Mouse (Mus musculus) heart, embryonic 11.5 days (tissue): ENCODE data around the gene Adcy5. TPM values are rescaled to one million over a fixed set of nuclear protein-coding genes. Genes with fewer than 3 reads are reported as not detected.

Experiments
- ATAC-seq: fragments of 200-750 bp; cut with Nextera tagmentation; replicated peaks from 2 replicates; pipeline ENCODE4 v1.8.0; 2017; ENCODE audit warnings: moderate library complexity; ENCODE audit not compliant: insufficient number of reproducible peaks, low FRiP score, low TSS enrichment
- H3K27ac ChIP-seq: fragments of 300-500 bp; sonication (generic); 2 replicates; pipeline ENCODE4 v1.5.1; 2014; ENCODE audit warnings: mild to moderate bottlenecking, low read depth, low read length
- H3K27me3 ChIP-seq: fragments of 300-500 bp; sonication (generic); 2 replicates; pipeline ENCODE4 v1.6.1; 2014; ENCODE audit warnings: mild to moderate bottlenecking, low read length, mixed read lengths; ENCODE audit not compliant: control insufficient read depth, insufficient read depth
- H3K36me3 ChIP-seq: fragments of 300-500 bp; sonication (generic); 2 replicates; pipeline ENCODE4 v1.6.1; 2014; ENCODE audit warnings: mild to moderate bottlenecking, low read length, moderate library complexity, mixed read lengths; ENCODE audit not compliant: control insufficient read depth, insufficient read depth
- H3K4me1 ChIP-seq: fragments of 300-500 bp; sonication (generic); 2 replicates; pipeline ENCODE4 v1.6.1; 2014; ENCODE audit warnings: low read length; ENCODE audit not compliant: control insufficient read depth, insufficient read depth
- H3K4me2 ChIP-seq: fragments of 300-500 bp; sonication (generic); 2 replicates; pipeline ENCODE4 v1.6.1; 2014; ENCODE audit warnings: mild to moderate bottlenecking, moderate library complexity
- H3K4me3 ChIP-seq: fragments of 300-500 bp; sonication (generic); 2 replicates; pipeline ENCODE4 v1.5.1; 2014; ENCODE audit warnings: low read depth, low read length
- H3K9ac ChIP-seq: fragments of 300-500 bp; sonication (generic); 2 replicates; pipeline ENCODE4 v1.6.1; 2014; ENCODE audit warnings: mild to moderate bottlenecking, low read depth, low read length, moderate library complexity
- H3K9me3 ChIP-seq: fragments of 300-500 bp; sonication (generic); replicated peaks from 2 replicates; pipeline ENCODE4 v1.6.1; 2016; ENCODE audit warnings: low read length; ENCODE audit not compliant: control insufficient read depth
- WGBS: fragments of 180-500 bp; shearing (Covaris S2); extraction: QIAGEN DNeasy Blood & Tissue Kit; methylation state at CpG from one replicate; pipeline ENCODE4 v1.1.7; 2014; ENCODE audit not compliant: insufficient replicate concordance; 5-methylcytosine and 5-hydroxymethylcytosine counted together
- polyA plus RNA-seq: library from polyadenylated mRNA; unstranded; fragments of >200 nt; fragmentation: Nextera tagmentation; extraction: Ambion mirVana; gene quantifications from 2 replicates; pipeline ENCODE4 v1.2.1, GENCODE M21; 2014

The Adcy5 gene
- polyA plus RNA-seq, 1 experiment from 2014 or later: 5.6 TPM

DNA sequence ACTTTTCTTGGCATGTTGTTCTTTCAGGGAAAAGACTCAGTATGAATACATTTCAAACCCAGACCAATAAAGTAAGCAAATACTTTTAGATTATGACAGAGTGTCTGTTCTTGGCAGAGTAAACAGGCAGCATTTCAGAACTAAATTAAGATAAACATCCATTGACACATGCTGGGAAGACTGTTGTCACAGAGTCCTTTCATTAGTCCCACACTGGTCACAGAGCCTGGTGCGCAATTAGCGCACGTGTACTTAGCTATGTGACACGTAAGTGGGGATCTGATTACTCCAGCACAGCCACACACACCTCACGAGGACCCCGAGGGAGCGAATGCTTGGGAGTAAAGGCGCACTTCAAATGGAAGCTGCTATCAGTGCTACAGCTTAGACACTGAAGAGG, 156.9 kb downstream of the Adcy5 start:
- no peak overlapping the region for H3K27ac ChIP-seq
- no peaks in the 10 kb centered on the region for H3K36me3 ChIP-seq
- 41% methylated on average over 8 of the region's 8 CpGs for WGBS
- no peaks in the 10 kb centered on the region for H3K9me3 ChIP-seq
- H3K4me2 ChIP-seq: no peak overlapping the region
- no peak for ATAC-seq
- H3K4me3 ChIP-seq: no peak overlapping the region
- peaks cover 10% of the 10 kb centered on the region for H3K4me1 ChIP-seq
- no peak overlapping the region for H3K9ac ChIP-seq
- no peaks in the 10 kb centered on the region for H3K27me3 ChIP-seq

DNA sequence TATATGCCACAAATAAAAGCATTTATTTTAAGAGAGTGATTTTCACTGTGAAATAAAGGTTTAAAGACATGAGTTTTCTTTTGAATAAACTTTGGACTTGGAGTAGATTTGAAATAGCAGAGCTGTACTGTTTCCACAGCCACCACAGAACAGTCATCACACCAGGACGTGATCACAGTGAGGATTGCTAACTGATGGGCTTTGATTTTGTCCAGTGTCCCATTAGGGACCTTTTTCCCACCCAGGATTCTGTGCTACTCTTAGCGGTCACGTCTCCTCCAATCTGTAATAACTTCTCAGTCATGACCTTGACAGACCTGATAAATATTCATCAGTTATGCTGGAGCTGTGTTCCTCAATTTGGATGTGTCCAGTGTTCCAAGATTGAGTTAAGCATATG, 160.8 kb downstream of the Adcy5 start:
- 57% methylated on average over 3 of the region's 3 CpGs for WGBS
- peaks cover 4% of the 10 kb centered on the region for H3K4me1 ChIP-seq

DNA sequence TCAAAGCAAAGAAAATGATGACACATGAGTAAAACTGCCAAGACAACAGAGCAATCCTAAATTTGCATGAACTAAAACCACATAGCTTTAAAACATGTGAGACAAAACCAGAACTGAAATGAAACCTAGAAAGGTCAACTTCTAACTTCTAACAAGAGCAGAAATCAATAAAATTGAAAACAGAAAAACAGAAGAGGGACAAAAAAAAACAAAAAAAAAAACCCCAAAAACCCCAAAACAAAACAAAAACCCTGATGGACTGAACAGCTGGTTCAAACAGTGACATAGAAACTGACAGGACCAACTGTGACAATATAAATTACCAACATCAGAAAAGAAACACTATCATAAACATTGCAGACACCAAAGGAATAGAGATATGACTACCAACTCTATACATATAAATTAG, 162.2 kb downstream of the Adcy5 start:
- Histone ChIP-seq H3K4me1 (no peaks in the 10 kb centered on the region), H3K9me3 (no peaks in the 10 kb centered on the region), H3K4me2 (no peak overlapping the region), H3K27ac (no peak overlapping the region), H3K4me3 (no peak overlapping the region), H3K27me3 (no peaks in the 10 kb centered on the region), H3K36me3 (no peaks in the 10 kb centered on the region), H3K9ac (no peak overlapping the region)
- no peak for ATAC-seq

More for the DNA sequence above, 160.8 kb downstream of the Adcy5 start:
- H3K36me3 ChIP-seq: no peaks in the 10 kb centered on the region
- no peak overlapping the region for H3K4me3 ChIP-seq
- H3K9me3 ChIP-seq: no peaks in the 10 kb centered on the region
- no peak for ATAC-seq
- H3K4me2 ChIP-seq: no peak overlapping the region
- H3K27me3 ChIP-seq: no peaks in the 10 kb centered on the region
- H3K9ac ChIP-seq: no peak overlapping the region
- no peak overlapping the region for H3K27ac ChIP-seq

DNA sequence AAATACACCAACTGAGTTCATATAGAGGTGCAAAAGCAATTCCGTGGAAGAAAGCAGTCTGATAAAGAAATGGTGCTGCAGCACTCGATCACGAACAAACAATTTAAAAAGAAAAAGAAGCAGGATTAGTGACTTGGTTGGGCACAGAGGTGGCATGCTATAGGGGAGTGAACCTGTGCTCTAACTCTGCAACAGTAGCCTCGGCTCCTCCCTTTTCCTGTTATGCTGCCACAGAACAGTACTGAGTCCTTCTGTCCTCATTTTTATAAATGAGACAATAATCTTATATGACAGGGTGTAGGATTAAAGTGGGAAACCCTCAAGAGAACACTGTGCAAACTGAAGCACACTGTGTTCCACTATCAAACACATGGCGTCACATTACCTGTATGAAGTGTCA, 162.8 kb downstream of the Adcy5 start:
- WGBS: 76% methylated on average over 5 of the region's 5 CpGs
- H3K9ac ChIP-seq: no peak overlapping the region
- no peaks in the 10 kb centered on the region for H3K4me1 ChIP-seq
- H3K4me3 ChIP-seq: no peak overlapping the region
- H3K27ac ChIP-seq: no peak overlapping the region
- no peaks in the 10 kb centered on the region for H3K27me3 ChIP-seq
- no peaks in the 10 kb centered on the region for H3K9me3 ChIP-seq
- no peak for ATAC-seq
- H3K4me2 ChIP-seq: no peak overlapping the region
- no peaks in the 10 kb centered on the region for H3K36me3 ChIP-seq

DNA sequence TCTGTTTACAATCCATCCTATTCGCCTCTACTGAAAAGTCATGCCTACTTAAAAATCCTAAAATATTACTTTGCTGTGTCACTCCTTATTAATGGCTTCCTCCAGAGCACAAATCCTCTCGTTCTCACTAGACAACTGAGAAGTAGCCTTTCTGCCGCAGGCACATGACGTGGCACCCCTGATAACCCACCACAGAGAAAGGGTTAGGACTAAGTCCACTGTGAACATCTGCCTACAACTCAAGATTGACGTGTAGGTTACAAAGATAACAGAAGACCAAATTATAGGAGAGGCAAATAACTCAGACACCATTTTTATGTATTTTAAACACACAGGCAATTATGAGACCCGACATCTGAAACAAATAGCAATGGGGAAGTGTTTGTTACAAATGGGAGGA, 163.7 kb downstream of the Adcy5 start:
- no peaks in the 10 kb centered on the region for H3K36me3 ChIP-seq
- no peak for ATAC-seq
- H3K9ac ChIP-seq: no peak overlapping the region
- WGBS: 67% methylated on average over 6 of the region's 6 CpGs
- H3K4me3 ChIP-seq: no peak overlapping the region
- H3K27me3 ChIP-seq: no peaks in the 10 kb centered on the region
- H3K4me2 ChIP-seq: no peak overlapping the region
- H3K27ac ChIP-seq: no peak overlapping the region
- no peaks in the 10 kb centered on the region for H3K4me1 ChIP-seq
- no peaks in the 10 kb centered on the region for H3K9me3 ChIP-seq

DNA sequence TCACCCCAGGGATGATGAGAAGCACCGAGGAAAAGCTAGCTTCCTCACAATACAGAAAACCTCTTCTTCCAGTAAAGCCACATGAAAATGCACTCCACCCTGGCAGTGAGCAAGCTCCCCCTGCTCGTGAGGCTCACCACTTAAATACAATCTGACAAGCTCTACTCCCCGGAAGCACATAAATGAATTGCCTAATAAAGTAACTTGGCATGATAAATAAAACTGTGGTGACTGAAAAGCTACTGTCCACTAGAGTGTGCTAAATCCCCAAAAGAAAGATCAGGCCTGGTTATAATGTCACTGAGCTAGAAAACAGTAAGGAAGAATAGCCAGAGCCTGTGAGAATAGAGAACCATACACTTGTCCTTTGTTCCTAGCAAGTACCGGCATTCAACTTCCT, 164.7 kb downstream of the Adcy5 start:
- Histone ChIP-seq H3K36me3 (no peaks in the 10 kb centered on the region), H3K4me3 (no peak overlapping the region), H3K9ac (no peak overlapping the region), H3K4me1 (no peaks in the 10 kb centered on the region), H3K27ac (no peak overlapping the region), H3K4me2 (no peak overlapping the region), H3K9me3 (no peaks in the 10 kb centered on the region), H3K27me3 (no peaks in the 10 kb centered on the region)
- 53% methylated on average over 4 of the region's 4 CpGs for WGBS
- ATAC-seq: no peak

DNA sequence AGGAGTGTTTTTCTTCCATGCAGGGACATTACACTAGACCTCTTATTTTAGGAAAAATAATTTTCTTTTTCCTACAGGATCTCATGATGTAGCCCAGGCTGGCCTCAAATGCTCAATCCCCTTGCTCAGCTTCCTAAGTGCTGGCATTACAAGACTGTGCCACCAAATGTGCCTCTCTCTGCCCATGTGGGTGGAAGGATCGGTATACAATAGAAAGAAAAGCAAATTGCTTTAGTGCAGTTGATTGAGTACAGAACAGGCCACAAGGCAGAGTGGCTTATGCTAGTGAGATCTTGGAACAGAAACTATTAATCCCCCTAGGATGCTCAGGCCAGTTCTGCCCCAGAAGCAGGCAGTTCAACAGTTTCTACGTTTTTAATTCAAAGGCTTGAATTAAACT, 165.1 kb downstream of the Adcy5 start:
- no peaks in the 10 kb centered on the region for H3K4me1 ChIP-seq
- 87% methylated on average over 2 of the region's 2 CpGs for WGBS
- no peak overlapping the region for H3K4me3 ChIP-seq
- no peaks in the 10 kb centered on the region for H3K27me3 ChIP-seq
- H3K27ac ChIP-seq: no peak overlapping the region
- no peak for ATAC-seq
- no peaks in the 10 kb centered on the region for H3K36me3 ChIP-seq
- no peak overlapping the region for H3K9ac ChIP-seq
- H3K4me2 ChIP-seq: no peak overlapping the region
- H3K9me3 ChIP-seq: no peaks in the 10 kb centered on the region

DNA sequence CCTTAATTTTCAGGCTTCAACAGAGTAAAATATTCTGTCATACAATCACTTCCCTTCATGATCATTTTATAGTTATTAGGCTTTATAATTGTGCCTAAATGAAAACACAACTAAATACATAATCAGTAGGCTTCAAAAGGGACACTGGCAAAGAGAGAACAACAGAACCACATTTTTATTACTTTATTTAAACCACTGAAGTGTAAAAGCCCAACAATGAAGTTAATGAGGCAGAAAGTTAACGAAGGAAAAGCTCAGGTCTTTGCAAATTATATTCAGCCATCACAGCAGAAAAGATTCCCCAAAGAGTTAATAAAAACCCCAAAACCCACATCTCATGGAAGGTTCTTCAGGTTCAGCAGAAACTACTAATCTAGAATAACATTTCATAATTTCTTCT, 175.8 kb downstream of the Adcy5 start:
- Histone ChIP-seq H3K27me3 (no peaks in the 10 kb centered on the region), H3K4me1 (no peaks in the 10 kb centered on the region), H3K36me3 (peaks cover 2% of the 10 kb centered on the region; the same call in 1 of the 2 replicates), H3K27ac (no peak overlapping the region), H3K9me3 (no peaks in the 10 kb centered on the region), H3K9ac (no peak overlapping the region), H3K4me2 (no peak overlapping the region), H3K4me3 (no peak overlapping the region)
- 82% methylated on average over 1 of the region's 1 CpGs for WGBS
- ATAC-seq: no peak
